Mouse (Mus musculus) erythroblast, embryonic 14.5 days (primary cell): ENCODE data around the gene Thbs3.

Source experiments
- GATA1 ChIP-seq: IDR thresholded peaks from 2 replicates; pipeline ENCODE4 v1.6.1; 2012; ENCODE audit warnings: low read length, inconsistent platforms, mixed read lengths
- TAL1 ChIP-seq: IDR thresholded peaks from 3 replicates; pipeline ENCODE4 v1.6.1; 2012; ENCODE audit warnings: low read length, inconsistent platforms, mixed read lengths

GRCm38 (mm10) chr3:89231345-89231744 lies 16.4 kb downstream of the Thbs3 start:
- TF ChIP-seq GATA1 (no peak), TAL1 (no peak)
